Mouse (Mus musculus) erythroblast, embryonic 14.5 days (primary cell): Measurements from ENCODE around the gene Mgat3.

Experiments used
- GATA1 ChIP-seq: IDR thresholded peaks from 2 replicates; pipeline ENCODE4 v1.6.1; 2012; ENCODE audit warnings: low read length, inconsistent platforms, mixed read lengths
- TAL1 ChIP-seq: IDR thresholded peaks from 3 replicates; pipeline ENCODE4 v1.6.1; 2012; ENCODE audit warnings: low read length, inconsistent platforms, mixed read lengths

DNA sequence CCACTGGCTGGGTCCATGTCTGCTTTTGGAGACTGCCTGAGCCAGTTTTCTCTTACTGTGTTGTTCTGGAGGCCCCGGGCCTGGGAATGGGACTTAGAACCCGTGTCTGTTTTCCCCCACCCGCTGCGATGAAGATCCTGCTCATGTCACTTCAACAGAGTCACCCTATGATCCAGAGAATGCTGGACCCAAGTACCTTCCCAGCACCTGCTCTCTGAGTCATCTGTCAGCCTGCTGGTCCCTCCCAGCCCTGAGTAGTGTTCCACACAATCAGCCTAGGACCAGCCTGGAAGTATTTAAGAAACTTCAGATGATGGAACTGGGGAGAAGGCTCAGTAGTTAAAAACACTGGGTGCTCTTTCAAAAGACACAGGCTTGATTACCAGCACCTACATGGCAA lies 9.8 kb upstream of the Mgat3 start:
- no peak for TF ChIP-seq TAL1
- TF ChIP-seq GATA1 = no peak
